Mouse (Mus musculus): ENCODE measurements at regions not wholly inside any gene's neighbourhood (a gene's known extent, or its start where the extent isn't known, plus 50 kb on each side); places are given as distances from the start of the nearest gene placed in this dataset.

- no peak for TF ChIP-seq CTCF (IDR thresholded peaks at IDR 0.05)
- TF ChIP-seq POLR2A (IDR thresholded peaks at IDR 0.05; ENCODE audit: insufficient read depth, low read depth, low read length) = no peak
Observed at GRCm38 (mm10) chr1:57208415-57208814, 169.0 kb upstream of the 1700066M21Rik start.

Measured in heart, adult 2 months (tissue).